Mouse (Mus musculus) erythroid progenitor cell, adult 5-6 weeks (primary cell): ENCODE measurements around the gene Cenpu. TPM values are rescaled to one million over a fixed set of nuclear protein-coding genes. Genes with fewer than 3 reads are reported as not detected.
"Not testable (repeated sequence)": the region's sequence is repeated elsewhere in the genome, so short reads cannot be mapped to it uniquely, and the experiment has no call there.

Experiments used
- ATAC-seq: replicated peaks from 2 replicates; pipeline ENCODE4 v1.8.0; 2016; ENCODE audit warnings: moderate number of reproducible peaks, mild to moderate bottlenecking, moderate TSS enrichment, inconsistent platforms; ENCODE audit not compliant: poor library complexity, low FRiP score, severe bottlenecking
- total RNA-seq, 2 experiments: library from RNA; stranded (forward) in 1 of 2; stranded (reverse) in 1 of 2; fragments of 150-400 nt in 1 of 2; fragments of 186-747, 209-891 nt in 1 of 2; gene quantifications; 2 replicates each; pipeline versions ENCODE4 v1.2.3 to v1.2.4; 2015 to 2017; ENCODE audit warnings: low replicate concordance in 2 of 2

Gene Cenpu
- total RNA-seq, 2 experiments from 2014 or later = 27.2 to 49.9 TPM

DNA sequence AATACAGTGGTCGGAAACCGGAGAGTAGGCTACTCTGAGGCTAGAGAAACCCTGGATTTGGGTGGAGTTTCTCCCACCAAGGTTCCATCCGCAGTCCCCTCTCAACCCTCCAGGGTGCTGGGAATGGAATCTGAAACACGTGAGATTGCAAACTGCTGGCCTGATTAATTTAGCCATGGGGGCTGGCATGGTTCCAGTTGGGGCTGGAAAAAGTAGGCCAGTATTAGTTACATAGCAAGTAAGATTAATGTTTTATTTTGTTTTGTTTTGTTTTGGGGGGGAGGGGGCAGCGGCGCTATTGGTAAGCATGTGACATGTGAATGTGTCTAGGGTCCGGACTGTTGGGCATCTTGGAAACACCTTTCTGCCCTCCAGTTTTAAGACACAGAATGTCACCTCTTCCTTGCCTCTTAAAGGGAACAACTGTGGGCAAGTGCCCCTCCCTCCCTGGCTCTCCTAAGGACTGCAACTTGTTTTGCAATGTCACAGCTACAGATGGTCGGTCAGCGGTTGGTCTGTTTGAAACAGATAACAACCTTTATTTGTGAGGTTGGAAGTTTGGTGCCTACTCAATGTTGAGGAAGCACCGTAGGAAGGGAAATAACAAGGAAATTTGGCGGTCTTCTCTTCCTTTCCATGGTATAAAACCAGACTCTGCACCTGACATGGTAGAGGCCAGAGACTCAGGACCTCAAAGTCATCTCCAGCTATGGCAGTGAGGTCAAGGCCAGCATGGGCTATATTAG lies 5.2 kb upstream of the Cenpu start:
- peak; percentile 75 for ATAC-seq

GRCm38 (mm10) chr8:46547245-46547644 lies 4.6 kb upstream of the Cenpu start:
- peak; percentile 52 for ATAC-seq

GRCm38 (mm10) chr8:46550058-46550457 lies 1.8 kb upstream of the Cenpu start:
- ATAC-seq = no peak

GRCm38 (mm10) chr8:46551029-46551428 lies 799 bp upstream of the Cenpu start:
- ATAC-seq = peak; percentile 35

- ATAC-seq = peak; percentile 57
These were observed 575 bp downstream of the Cenpu start for GRCm38 (mm10) chr8:46552441-46552765.

- peak; percentile 37; the same call in 1 of the 2 replicates for ATAC-seq
These were observed 7.6 kb downstream of the Cenpu start for GRCm38 (mm10) chr8:46559428-46559827.

DNA sequence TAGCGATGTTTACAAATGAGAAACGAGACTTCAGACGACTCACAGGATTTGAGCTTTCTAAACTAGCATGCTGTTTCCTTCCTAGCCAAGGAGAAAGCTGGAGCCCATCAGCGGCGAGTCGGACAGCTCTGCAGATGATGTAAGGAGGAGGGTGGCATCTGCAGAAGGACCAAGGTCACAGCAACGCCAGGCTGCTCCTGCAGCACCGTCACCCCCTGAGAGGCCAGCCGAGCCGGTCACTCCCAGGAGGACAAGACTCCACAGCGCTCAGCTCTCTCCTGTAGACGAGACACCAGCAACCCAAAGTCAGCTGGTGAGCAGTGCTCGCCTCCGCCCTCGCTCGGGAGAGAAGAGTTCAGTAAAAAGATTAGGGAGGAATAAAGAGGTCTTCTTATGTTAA lies 10.5 kb downstream of the Cenpu start:
- no peak for ATAC-seq

- no peak for ATAC-seq
These were observed 15.2 kb downstream of the Cenpu start for GRCm38 (mm10) chr8:46566914-46567529.

DNA sequence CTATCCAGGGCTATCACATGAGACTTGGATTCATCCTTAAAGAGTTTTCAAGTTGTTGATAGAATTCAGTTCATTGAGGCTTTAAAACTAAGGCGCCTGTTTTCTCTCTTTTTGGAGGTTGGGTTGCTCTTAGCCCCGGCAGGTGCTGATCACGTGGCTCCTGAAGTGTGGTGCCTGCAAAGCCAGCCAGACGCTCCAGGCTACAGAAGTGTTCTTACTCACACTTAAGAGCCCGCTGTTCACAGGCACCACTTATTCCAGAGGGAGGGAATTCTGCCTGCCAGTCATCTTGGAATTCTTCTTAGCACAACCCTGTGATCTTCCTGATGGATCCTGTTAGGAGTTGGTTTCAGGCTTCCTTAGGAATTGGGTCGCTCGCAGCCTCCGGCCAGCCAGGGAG lies 16.1 kb downstream of the Cenpu start:
- no peak for ATAC-seq

DNA sequence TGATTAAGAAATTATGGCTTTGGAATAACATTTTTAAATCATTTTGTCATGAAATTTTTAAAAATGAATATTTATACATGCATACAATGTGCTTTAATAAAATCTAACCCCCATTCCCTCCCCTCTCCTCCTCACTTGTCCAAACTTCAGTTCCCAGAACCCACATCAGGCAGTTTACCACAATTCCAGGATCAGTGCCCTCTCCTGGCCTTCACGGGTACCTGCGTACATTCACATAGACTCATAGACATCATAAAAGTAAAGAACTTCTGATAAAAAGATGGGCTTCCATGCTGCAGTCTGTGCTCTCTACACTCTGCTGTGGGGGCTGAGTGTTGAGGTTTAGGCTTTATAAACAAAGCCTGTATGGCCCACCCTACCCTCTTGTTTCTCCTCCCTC lies 17.1 kb downstream of the Cenpu start:
- ATAC-seq = 0 out of 2 replicates have a peak, but pooled peaks have one; percentile 51

DNA sequence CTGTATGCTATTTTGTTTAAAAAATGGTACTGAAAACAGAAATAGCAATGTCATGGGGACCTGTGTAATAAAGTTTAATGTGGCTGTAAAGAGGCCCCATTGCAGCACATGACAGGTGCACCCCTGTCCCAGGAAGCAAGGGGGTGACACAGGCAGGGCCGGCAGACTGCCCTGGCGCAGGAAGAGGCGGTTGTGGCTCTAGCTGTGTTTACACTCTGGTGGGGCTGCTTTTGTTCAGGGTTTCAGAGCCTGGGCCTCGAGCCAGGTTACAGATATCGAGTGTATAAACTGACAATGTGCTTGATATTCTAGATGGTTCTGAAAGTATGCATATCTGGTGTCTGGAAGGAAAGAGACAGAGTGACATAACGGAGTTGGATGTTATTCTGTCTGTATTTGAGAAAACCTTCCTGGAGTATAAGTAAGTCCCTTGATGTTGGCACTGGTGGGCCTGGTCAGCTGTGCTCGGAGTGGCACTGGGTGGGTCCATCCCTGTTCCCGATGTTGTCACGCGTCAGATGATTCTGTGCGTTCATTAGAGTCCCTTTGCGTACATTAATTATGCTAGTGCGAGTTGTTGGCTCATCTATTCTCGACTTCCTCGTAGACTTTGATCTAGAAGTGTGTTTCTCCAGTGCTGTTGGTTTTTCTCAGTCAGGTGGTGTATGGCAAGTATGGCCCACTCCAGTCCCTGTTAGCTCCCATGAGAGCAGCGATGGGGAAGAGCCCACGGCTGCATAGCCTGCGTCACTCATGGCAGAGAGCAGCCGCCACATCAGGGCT lies 18.0 kb downstream of the Cenpu start:
- ATAC-seq = no peak

DNA sequence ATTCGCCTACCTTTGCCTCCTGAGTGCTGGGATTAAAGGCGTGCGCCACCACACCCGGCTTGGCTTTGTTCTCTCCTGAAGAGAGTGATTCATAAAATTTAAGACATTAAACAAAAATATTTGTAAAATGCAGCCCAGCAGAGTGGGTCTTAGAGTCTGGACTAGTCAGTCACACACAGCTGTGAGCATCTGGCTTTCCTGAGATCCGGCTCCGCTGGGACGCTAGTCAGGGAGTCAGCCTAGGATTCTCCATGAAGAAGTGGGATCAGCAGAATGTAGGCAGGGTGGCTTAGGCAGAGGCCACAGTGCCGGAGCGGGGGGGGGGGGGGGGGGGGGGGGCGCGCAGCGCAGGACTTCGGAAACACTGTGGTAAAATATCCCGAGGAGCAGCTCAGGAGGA lies 18.8 kb downstream of the Cenpu start:
- ATAC-seq = no peak

DNA sequence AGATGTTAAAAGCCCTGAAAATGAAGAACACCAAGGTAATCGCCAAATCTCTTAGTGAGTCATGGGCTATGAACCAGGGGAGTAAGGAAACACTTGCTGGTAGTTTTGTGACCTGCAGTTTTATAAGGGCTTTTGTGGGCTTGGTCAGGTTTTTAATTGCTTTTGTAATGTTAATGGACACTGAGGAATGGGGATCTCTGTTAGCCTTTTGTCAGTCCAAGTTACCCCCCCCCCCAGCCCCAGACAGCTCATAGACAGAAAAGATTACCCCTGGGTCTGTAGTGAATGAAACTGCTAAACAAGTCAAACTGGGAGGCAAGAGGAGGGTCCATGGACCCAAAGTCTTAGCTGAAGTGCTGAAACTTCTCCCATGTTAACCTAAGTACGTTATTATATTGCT lies 21.6 kb downstream of the Cenpu start:
- no peak for ATAC-seq

- ATAC-seq = no peak
These were observed 22.1 kb downstream of the Cenpu start for GRCm38 (mm10) chr8:46573964-46574363.

DNA sequence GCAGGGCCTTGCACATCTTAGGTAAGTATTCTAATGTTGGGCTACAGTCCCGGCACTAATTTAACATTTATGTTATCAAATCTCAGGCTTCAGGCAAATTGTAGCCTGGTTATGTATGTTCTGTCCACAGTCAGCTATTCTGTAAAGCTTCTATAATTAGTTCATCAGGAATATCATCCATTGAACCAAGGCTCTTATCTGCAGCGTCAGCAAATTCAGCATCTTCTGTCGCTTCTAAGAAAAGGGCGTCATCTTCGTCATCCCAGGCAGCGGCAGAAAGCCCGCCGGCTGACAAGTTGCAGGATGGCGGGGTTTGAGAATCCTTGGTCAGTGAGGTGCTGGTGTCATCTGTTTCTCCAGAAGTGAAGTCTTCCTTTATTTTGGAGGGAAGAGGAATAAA lies 27.0 kb downstream of the Cenpu start:
- ATAC-seq = no peak

DNA sequence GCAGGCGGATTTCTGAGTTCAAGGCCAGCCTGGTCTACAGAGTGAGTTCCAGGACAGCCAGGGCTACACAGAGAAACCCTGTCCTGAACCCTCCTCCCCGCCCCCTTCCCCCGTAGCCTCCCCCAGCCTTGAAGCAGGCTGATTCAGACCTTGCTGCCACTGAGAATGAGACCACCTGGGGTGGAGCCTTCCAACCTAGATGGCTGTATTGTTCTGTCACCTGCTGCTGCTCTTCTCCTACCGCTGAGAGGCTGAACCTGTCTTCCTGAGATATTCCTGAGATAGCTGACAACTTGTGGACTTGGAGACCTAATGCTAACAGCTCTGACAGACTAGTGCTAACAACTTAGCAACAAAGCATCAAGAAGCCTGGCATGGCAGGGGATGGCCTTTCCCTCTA lies 32.5 kb downstream of the Cenpu start:
- not testable (repeated sequence) for ATAC-seq

DNA sequence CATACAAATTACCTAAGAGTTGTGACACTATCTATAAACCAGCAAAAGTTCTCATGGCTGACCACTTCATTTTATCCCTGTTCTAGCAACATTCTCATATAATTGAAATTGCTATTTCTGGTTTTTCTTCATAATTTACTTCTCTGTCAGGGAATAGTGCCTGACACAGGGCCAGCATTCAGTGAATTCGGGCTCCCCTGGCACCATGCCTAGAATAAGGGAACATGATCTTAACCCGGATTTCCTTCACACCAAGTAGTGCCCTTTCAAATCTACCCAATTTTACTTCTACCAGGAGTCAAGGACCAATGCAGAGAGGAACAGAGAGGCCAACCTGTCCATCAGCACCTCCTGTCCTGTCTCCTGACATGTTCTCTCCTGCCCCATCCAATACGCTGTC lies 33.7 kb downstream of the Cenpu start:
- ATAC-seq = no peak

- ATAC-seq = peak; percentile 69
These were observed 36.1 kb downstream of the Cenpu start for GRCm38 (mm10) chr8:46587911-46588310.

- ATAC-seq = no peak
These were observed 36.8 kb downstream of the Cenpu start for GRCm38 (mm10) chr8:46588663-46589062.

GRCm38 (mm10) chr8:46593067-46593466 lies 41.2 kb downstream of the Cenpu start:
- no peak for ATAC-seq

DNA sequence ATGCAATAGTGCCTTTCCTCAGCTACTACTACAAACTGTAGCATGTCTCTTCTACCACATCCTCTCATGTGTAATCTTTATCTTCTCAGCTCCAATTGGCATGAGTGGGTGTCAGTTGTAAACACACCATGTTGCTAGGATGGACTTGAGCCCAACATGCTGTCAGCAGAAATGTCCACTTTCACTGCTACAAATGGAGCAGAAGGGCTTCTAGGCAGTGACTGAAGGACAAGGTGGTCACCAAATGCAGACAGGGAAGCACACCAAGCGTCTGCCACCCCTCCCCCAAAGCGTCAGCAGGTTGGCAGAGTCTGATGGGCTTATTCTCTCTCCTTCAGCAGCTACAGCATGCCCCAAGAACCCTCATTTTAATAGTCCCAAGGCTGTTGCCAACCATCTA lies 41.9 kb downstream of the Cenpu start:
- ATAC-seq = no peak
